Mouse (Mus musculus): ENCODE results near the gene Ptma.
"Not testable (repeated sequence)": the region's sequence is repeated elsewhere in the genome, so short reads cannot be mapped to it uniquely, and the experiment has no call there.

Ptma gene

DNA sequence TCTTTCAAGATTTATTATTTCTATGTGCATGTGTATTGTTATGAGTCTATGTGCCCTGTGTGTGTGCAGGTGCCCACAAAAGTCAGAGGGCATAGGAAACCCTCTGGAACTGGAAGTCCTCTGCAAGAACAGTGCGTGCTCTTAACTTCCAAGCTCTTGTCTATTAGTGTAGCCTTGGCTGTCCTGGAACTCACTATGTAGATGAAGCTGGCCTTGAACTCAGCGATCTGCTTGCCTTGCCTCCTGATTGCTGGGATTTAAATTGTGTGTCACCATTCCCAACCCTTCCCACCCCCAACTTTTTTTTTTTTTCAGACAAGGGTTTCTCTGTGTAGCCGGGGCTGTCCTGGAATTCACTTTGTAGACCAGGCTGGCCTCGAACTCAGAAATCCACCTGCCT is 30.2 kb upstream of the Ptma start:
- DNase-seq (ENCODE audit: low spot score in 2 of 2): no peak

DNA sequence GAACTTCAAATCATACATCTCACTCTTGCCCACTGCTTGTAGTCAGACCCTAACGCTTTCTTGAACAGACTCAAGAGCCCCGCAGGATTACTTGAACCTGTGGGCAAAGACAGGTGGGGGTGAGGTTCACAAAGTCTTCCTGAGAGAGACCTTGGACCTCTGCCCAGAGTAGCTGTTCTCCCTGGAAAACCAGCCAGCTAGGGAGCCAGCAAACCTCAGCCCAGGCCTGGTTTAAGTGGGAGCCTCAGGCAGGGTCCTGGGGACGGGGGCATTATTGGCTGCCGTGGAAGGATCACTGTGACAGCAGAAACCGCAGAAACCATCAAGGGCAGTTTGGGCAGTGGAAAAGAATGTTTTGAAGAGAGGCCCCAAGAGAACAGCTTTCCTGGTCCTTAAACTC is 29.2 kb upstream of the Ptma start:
- no peak for DNase-seq (ENCODE audit: low spot score in 2 of 2)

DNA sequence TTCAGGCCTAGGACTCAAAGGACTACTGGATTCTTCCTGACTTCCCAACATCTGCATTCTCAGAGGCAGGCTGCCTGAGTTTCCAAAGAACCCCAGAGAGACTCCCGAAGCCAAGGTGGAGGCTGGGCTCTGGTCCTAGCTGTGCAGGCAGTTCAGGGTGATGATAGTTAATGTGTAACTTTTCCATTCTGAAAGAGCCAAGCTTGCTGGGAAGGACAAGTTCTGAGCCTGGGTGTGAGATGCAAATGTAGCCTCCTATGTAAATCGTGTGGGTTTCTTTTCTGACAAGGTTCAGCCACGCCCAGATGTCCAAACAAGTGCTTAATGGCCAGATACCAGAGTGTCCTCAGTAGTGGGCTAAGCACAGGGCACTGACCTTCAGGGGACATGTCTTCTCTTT is 28.5 kb upstream of the Ptma start:
- no peak for DNase-seq (ENCODE audit: low spot score in 2 of 2)

DNA sequence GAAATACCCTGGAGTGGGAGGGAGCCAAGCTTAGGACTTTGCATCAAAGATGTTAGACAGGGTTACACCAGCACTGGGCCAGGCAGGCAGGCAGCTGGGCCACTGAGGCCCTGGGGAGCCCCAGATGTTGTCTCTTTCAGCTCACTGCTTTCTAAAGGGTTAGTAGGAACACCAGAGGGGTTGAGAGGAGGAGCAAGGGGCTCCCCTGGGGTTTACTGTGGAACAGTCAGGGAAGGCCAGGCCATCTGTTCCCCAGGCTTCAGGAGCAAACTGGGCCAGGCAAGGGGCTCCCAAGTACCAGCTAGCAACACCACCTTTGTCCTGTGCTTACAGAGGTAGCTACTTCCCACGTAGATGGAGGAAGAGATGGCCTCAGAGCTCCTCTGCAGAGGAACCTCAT is 27.9 kb upstream of the Ptma start:
- DNase-seq (ENCODE audit: low spot score in 2 of 2): no peak

DNA sequence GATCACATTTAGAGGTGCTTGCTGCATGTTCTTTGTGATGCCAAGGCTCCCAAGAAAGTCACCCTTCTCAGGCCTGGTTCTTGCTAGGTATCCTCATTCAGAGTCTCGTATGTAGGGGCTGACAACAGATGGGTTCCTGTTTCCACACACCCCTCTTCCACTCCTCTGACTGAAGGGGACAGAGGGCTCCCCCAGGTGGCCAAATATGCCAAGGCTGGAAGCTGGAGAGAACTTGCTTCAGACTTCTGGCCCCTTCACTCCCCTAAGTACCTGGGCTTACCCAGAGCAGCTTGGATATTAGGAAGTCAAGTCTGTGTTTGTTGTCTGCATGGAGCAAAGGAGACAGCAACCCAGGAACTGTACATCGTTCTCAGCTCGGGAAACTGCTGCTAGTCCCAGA is 26.6 kb upstream of the Ptma start:
- no peak for DNase-seq (ENCODE audit: low spot score in 2 of 2)

DNA sequence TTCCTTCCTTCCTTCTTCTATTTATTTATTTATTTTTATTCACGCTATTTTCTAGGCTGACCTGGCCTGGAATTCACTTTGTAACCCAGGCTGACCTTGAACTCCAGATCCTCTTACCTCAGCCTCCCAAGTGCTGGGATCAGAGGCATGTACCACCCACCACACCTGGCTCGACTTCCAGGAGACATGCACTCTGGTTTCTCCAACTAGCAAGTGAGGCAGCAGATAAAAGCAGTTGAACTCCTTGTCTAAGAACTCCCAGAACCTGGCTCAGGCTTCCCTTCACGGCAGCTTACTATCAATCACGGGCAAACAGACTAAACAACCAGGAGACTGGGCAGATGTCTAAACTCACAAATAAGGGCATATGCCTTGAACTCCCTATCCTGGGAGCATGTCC is 25.8 kb upstream of the Ptma start:
- no peak for DNase-seq (ENCODE audit: low spot score in 2 of 2)

DNA sequence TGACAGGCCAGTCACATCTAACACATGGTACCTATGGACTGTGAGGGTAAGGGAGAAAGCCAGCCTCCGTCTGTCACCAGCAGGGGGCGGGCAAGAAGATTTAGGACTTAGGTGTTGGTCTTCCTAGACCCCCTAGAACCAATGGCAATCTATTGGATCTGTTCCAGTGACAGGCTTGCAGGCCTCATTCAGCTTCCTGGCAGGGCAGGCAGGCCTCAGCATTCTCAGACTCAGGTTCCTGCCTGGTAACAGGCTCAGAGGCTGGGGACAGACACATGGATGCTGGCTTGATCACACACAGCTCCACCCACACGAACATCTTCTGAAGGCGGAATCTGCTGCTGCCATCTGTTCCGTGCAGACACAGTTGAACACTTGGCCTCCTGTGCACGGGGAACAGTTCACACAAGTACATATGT is 25.4 kb upstream of the Ptma start:
- peak; percentile 85 to 86 for DNase-seq (ENCODE audit: low spot score in 2 of 2)

DNA sequence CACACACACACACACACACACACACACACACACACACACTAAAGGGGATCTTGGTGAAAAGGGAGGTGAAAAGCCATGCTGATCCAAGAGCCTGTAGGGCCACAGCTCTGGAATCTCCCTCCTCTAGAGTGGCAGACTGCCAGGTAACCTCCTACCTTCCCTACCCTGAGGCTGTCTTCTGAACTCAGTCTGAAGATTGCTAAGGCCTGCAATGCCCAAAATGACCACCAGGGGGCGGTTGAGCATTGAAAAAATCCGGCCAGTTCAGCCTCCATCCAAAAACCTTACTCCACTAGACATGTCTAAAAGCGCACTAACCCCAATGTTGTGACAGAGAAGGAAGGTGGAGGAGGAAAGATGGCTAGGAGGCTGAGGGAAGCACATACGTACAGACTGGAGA is 25.0 kb upstream of the Ptma start:
- peak; percentile 86 to 90 for DNase-seq (ENCODE audit: low spot score in 2 of 2)

DNA sequence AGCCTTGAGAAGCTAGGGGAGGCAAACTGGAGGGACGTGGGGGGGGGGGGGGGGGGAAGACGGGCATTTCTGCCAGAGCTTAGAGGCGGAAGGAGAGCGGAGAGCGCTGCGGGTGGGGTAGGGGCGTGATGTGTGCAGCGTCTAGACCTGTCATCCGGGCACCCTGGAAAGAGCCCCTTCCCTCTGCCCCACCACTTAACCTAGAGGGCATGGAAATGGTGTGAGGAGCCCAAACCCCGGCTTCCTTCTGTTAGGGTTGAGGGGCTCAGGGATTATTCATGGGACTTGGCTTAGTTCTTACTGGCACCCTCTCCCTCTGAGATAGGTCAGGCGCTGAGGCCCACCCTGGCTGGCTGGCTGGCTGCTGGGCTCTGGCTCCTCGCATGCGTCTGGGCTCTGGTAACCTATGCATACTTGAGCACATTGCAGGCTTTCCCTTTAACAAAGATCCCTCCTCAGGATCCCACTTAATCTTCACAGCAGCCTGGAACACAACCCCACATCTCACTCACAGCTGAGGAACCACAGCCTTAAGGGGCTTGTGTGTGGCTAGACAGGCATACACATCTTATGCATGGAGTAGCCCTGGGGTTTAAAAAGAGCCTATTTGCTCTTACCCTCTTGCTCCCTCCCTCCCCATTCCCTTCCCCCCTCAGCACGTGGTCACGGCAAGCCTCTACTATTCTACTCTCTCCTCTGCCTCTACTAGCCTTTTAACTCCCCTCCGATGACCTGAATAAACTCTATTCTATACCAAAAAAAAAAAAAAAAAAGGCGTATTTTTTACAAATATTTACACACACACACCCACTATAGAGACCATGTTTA is 24.1 kb upstream of the Ptma start:
- no peak for DNase-seq (ENCODE audit: low spot score in 2 of 2)

DNA sequence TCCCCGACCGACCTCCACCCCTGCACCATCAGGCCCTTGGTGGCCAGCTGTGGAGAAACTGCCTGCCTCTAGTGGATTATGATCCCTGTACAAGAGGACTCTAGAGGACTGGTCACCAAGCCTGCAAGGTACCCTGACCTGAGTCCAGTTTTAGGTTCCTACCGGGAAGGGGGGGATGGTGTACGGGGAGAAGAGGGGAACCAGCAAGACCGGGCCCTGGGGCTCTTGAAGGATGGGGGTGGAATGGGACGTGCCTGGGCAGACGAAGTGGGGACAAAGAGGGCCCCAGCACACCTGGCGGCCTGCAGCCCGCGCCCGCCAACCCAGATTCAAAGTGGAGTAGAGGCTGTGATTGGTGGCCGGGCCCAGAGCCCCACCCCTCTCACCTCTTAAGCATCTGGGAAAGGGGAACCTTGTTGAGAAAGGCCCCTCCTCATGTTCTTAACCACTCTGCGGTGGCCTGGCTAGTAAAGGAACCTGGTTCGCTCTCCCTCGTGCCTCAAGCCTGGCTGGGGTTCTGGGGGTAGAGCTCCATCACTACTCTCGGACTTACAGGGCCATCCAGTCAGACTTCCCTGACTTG is 23.3 kb upstream of the Ptma start:
- no peak for DNase-seq (ENCODE audit: low spot score in 2 of 2)

DNA sequence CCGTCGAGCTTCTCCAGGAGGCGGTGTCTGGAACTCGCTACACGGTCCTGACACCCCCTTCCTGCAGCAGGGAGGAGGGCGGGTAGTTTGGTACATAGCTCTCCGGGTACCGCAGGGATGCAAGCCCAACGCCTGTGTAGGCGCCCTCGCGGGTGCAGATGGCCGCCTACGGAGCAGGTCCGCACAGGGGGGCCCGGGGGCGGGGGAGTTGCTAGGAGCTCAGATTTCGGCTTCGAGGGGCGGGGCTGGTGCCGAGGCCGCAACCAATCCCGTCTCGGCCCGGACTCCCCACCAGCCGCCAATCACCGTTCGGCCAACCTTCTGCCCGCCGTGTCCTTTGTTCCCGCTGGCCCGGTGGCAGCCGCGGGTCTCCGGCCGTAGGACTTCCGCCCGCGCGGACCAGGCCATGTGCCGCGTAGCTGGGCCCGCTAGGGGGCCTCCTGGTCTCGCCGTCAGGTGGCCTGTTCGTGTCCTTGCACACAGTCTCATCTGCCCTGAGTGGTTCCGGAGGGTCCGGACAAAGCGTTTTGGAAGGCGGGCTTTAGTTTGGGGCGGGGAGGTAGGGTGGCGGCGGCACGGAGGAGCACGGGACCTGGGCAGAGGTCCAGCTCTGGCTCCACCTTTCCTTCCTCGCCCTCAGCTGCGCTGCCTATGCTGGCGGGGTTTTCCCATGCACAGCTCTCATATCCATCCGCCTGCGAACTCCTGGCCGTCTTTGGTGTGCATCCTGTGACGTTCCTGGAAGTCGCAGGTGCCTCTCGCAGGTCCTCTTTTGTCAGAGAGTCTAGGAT is 22.4 kb upstream of the Ptma start:
- DNase-seq (ENCODE audit: low spot score in 2 of 2): peak; percentile 91 to 94

DNA sequence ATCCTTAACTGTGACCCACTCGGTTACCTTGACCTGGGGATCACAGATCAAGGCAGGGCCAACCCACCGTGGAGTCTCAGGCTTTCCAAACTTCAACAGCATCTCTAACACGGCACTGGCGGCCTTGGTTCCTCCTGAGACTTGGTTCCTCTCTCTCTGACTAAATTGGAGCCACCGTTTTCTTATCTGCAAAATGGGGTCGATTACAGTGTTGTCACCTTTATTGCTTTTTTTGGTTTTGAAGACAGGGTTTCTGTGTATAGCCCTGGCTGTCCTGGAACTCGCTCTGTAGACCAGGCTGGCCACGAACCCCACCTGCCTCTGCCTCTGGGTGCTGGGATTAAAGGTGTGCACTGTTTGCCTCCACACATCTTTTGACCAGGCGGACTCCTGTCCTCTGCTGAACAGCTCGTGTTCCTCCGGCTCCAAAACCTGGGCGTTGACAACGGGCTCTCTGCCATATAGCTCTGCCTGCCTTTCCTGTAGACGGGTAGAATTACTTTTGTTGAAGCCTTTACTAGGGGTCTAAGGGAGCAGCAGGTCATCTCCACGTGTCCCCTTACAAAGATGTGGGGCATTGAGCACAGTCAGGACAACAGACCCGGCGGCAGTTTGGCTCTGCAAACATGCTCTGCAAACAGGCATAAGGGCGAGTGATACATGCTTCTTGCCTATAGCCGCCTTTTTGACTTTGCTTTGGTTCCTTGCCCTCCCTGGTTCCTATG is 21.7 kb upstream of the Ptma start:
- DNase-seq (ENCODE audit: low spot score in 2 of 2): no peak

DNA sequence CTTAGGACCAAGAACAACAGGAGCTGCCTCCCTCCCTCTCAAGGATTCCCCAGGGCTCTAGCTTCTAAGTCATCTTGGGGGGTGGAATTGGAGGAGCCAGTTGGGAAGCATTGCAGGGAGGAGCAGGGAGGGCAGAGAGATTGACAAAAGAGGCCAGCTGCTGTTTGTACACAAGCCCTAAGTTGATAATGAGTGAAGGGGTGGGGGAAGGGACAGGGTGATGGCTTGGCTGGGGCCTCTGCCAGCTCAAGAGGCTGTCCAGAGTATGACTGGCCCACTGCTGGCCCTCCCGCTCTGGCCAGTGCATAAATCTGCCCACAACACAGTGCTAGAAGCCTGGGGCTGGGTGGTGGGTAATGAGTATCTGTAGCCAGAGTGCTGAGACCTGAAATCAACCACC is 21.1 kb upstream of the Ptma start:
- DNase-seq (ENCODE audit: low spot score in 2 of 2): no peak

DNA sequence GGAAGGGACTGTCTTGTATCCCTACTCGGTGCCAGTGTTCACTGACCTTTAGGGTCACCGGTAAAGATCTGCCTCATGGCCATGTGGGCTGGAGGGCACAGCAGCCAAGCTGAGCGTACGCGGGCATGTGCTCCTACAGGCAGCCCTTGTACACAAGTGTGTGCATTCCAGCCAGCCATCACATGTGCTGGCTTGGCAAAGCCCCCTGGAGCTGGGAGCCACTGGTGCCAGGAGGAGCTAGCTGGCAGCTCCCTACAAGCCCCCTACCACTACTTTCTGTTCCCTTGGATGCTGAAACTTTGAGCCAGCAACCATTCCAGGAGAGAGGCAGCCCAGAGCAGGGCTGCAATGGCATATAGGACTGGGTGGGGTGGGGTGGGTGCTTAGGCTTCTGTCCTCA is 20.1 kb upstream of the Ptma start:
- DNase-seq (ENCODE audit: low spot score in 2 of 2): no peak

DNA sequence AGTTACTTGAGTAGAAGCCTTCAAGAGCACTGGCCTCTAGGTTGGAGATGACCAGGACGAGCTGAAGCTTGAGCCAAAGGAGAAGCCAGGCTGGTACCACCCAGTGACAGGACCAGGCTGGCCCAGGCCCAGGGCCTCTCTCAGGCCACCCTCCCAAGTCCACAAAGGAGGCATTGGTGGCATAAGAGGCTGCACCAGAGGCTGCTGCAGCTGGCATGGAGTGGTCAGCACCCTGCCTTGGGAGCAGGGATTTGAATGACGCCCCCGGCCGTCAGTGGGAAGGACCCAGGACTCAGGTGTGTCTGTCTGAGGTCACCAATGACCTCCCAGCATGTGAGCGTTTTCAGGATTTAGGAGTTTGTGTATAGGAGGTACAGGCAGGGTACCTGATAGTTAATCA is 18.7 kb upstream of the Ptma start:
- no peak for DNase-seq (ENCODE audit: low spot score in 2 of 2)

DNA sequence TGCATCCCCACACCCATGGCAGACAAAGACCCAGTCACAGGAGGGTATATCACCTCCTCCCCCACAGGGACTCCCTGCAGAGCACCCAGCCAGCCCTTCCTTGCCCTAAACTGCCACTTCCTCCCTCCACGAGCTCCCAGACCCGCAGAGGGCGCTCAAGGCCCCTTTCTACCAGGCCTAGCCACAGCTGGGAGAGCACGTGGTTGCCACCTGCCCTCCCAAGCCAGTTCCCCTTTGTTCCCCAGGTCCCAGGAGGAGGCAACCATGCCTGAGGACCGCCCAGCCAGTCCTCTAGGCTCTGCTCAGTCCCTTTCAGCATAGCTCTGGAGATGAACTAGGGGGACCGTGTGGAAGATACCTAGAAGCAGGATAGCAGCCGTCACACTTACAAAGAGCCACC is 17.1 kb upstream of the Ptma start:
- DNase-seq (ENCODE audit: low spot score in 2 of 2): peak in 1 of 2 experiments; percentile 59

DNA sequence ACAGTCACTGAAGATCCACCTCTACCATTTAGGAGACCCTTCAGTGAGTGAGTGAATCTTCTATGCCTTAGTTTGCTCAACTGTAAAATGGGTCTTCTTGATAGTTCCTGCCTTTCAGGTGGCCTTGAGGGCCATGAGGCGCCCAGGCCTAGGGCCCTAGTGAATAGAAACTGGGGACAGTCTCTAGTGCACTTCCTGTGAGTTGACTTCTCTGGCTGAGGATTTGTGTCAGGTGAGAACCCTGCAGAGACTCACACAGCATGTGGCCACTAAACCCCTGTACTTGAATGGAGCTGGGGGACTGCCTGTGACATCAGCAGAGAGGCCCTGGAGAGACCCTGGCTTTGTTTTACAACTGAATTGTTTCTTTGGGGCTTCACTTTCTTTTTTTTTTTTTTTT is 16.3 kb upstream of the Ptma start:
- DNase-seq (ENCODE audit: low spot score in 2 of 2): no peak

DNA sequence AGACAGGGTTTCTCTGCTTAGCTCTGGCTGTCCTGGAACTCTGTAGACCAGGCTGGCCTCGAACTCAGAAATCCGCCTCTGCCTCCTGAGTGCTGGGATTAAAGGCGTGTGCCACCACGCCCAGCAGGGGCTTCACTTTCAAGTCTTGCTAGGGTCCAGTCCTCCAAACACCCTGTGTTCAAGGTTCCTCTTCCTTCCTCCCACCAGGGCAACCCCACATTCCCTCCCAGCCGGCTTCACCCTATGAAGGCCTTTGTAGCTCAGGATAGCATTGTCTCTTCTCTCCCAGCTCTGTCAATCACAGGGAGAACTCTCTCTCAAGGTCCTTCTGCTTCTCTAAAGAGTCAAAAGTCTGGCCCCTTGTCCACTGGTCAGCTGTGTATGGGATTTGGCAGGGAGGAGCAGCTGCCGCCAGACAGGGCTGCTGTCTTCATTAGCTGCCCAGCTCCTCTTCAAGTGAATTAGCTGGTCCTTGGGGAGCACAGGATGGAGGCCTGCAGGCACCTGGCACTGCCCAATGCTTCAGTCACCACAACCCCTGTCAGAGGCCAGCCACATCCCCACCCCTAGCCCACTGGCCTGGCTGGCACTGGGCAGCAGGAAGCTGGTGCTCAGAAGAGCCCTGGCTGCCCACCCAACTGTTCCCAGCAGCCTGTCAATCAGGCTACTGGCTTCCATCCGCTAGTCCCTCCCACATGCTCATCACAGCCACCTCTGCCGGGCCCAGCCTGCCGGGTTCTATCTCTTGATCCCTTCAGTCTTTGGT is 15.7 kb upstream of the Ptma start:
- DNase-seq (ENCODE audit: low spot score in 2 of 2): no peak

DNA sequence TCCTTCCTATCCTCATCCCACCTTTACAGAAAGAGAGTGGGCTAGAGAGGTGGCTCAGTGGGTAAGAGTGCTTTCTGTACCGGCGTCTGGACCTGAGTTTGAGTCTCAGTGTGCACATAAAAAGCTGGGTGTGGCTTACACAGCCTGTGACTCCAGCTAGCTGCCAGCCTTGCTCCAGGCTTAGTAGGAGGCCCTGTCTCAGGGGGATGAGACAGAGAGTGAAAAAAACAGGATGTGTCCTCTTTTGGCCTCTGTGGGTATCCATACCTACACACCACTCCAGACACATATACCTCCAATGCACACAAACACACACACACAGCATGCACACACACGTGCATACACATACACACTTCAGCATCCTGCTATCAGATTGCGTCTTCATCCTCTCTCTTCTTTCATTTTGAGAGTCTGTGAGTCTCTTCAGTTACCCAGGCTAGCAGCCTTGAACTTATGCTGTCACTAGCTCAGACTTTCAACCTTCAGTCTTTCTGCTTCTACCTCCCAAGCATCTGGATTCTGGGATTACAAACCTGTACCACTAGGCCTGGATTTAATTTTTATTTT is 14.3 kb upstream of the Ptma start:
- no peak for DNase-seq (ENCODE audit: low spot score in 2 of 2)

DNA sequence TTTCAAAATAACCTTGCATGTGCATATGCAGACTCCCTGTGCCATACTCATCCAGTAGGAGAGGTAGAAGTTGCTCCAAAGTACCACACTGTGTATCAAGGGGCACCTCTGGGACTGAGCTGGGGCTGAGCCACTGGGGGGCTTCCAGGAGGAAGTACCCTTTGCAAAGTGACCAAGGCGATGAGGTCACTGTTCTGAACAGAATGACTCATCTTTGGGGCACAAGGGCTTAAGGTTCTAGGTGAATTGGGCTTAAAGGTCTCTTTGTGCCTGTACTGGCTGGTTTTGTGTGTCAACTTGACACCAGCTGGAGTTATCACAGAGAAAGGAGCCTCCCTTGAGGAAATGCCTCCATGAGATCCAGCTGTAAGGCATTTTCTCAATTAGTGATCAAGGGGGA is 13.5 kb upstream of the Ptma start:
- not testable (repeated sequence) for DNase-seq (ENCODE audit: low spot score in 2 of 2)
